Mouse (Mus musculus) embryonic facial prominence, embryonic 15.5 days (tissue): ENCODE results near the gene Maco1. TPM values are rescaled to one million over a fixed set of nuclear protein-coding genes. Genes with fewer than 3 reads are reported as not detected.
"Not testable (repeated sequence)": the region's sequence is repeated elsewhere in the genome, so short reads cannot be mapped to it uniquely, and the experiment has no call there.

Experiments used
- ATAC-seq: fragments of 200-750 bp; cut with Nextera tagmentation; 2 replicates; pipeline ENCODE4 v1.8.0; 2017; ENCODE audit warnings: low read depth, moderate TSS enrichment; ENCODE audit not compliant: insufficient number of reproducible peaks, low FRiP score, low TSS enrichment
- H3K27ac ChIP-seq: fragments of 300-500 bp; sonication (generic); replicated peaks from 2 replicates; pipeline ENCODE4 v1.5.1; 2015; ENCODE audit warnings: mild to moderate bottlenecking, inconsistent platforms
- H3K27me3 ChIP-seq: fragments of 300-500 bp; sonication (generic); 2 replicates; pipeline ENCODE4 v1.6.1; 2015; ENCODE audit warnings: inconsistent platforms
- H3K36me3 ChIP-seq: fragments of 300-500 bp; sonication (generic); 2 replicates; pipeline ENCODE4 v1.6.1; 2015; ENCODE audit warnings: mild to moderate bottlenecking, inconsistent platforms
- H3K4me1 ChIP-seq: fragments of 300-500 bp; sonication (generic); 2 replicates; pipeline ENCODE4 v1.6.1; 2015; ENCODE audit warnings: inconsistent platforms
- H3K4me2 ChIP-seq: fragments of 300-500 bp; sonication (generic); replicated peaks from 2 replicates; pipeline ENCODE4 v1.6.1; 2015; ENCODE audit warnings: mild to moderate bottlenecking, inconsistent platforms
- H3K4me3 ChIP-seq: fragments of 300-500 bp; sonication (generic); replicated peaks from 2 replicates; pipeline ENCODE4 v1.5.1; 2015; ENCODE audit warnings: mild to moderate bottlenecking, inconsistent platforms
- H3K9ac ChIP-seq: fragments of 300-500 bp; sonication (generic); 2 replicates; pipeline ENCODE4 v1.6.1; 2015; ENCODE audit warnings: inconsistent platforms
- H3K9me3 ChIP-seq: fragments of 300-500 bp; sonication (generic); replicated peaks from 2 replicates; pipeline ENCODE4 v1.6.1; 2016; ENCODE audit warnings: inconsistent platforms
- WGBS: fragments of 180-500 bp; shearing (Covaris S2); methylation state at CpG from one replicate; pipeline ENCODE4 v1.1.7; 2015; 5-methylcytosine and 5-hydroxymethylcytosine counted together
- polyA plus RNA-seq: library from polyadenylated mRNA; unstranded; fragments of >200 nt; fragmentation: Nextera tagmentation; extraction: Ambion mirVana; gene quantifications from 2 replicates; pipeline ENCODE4 v1.2.1, GENCODE M21; 2015

Gene Maco1
- polyA plus RNA-seq, 1 experiment from 2014 or later: 45.3 TPM

DNA sequence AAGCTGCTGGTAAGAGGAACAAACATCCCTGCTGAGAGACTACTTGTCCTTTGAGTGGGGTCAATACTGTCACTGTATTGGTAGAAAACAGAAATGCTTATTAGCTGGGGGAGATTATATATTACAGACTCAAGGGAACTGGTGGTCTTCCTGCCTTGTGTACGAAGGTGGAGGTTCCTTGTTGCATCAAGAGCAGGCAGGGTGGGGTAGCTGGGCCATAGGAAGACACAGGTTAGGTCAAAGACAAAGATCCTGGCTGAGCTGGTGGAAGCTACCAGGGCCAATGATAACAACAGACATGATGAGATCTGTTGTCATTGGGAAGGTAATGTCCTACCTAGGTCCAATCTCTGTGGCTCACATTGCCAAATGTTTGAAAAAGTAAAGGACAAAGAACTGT is 12.9 kb downstream of the Maco1 start:
- no peaks in the 10 kb centered on the region for H3K27me3 ChIP-seq
- H3K36me3 ChIP-seq: 0 out of 2 replicates have a peak, but pooled peaks cover 3% of the 10 kb centered on the region
- no peaks in the 10 kb centered on the region for H3K4me1 ChIP-seq
- H3K27ac ChIP-seq: no peak overlapping the region
- ATAC-seq: no peak
- H3K9ac ChIP-seq: no peak overlapping the region
- 97% methylated on average over 1 of the region's 1 CpGs for WGBS
- no peaks in the 10 kb centered on the region for H3K9me3 ChIP-seq
- no peak overlapping the region for H3K4me3 ChIP-seq
- H3K4me2 ChIP-seq: no peak overlapping the region

DNA sequence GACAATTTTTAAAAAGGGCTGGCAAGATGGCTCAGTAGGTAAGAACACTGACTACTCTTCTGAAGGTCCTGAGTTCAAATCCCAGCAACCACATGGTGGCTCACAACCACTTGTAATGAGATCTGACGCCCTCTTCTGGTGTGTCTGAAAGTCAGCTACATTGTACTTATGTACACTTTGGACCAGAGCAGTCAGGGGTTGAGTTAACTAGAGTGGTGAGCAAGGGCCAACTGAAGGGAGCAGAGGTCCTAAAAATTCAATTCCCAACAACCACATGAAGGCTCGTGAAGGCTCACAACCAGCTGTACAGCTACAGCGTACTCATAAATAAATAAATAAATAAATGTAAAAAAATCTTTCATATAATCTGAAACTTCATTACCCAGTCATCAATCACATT is 14.4 kb downstream of the Maco1 start:
- H3K9me3 ChIP-seq: not testable (repeated sequence)

DNA sequence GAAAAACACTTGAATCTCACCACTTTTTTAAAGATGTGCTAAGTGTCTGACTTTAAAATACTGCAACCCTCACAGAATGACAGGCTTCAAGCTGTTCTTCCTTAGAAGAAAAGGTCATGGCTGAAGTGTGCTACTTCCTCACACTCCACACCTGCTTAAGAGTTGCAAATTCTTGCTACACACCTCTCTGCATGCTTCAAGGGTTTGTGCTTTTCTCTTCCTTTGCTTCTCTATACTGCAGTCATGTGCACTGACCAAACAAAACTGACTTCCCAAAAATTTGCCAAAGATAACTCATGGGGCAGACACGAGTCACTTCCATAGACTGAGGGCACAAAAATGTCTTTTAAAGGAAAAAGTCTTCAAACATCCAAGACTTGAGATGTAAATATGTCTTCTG is 14.9 kb downstream of the Maco1 start:
- H3K4me1 ChIP-seq: no peaks in the 10 kb centered on the region
- H3K27me3 ChIP-seq: no peaks in the 10 kb centered on the region
- H3K36me3 ChIP-seq: peaks cover 3% of the 10 kb centered on the region; the same call in 1 of the 2 replicates
- no peak for ATAC-seq
- no peaks in the 10 kb centered on the region for H3K9me3 ChIP-seq
- 63% methylated on average over 1 of the region's 1 CpGs for WGBS
- no peak overlapping the region for H3K27ac ChIP-seq
- H3K4me3 ChIP-seq: no peak overlapping the region
- H3K9ac ChIP-seq: no peak overlapping the region
- no peak overlapping the region for H3K4me2 ChIP-seq

More for the DNA sequence above, 14.4 kb downstream of the Maco1 start:
- 85% methylated on average over 3 of the region's 3 CpGs for WGBS
- not testable (repeated sequence) for H3K27ac ChIP-seq, H3K4me2 ChIP-seq, H3K4me1 ChIP-seq, H3K4me3 ChIP-seq, H3K9ac ChIP-seq, H3K27me3 ChIP-seq, H3K36me3 ChIP-seq, ATAC-seq

DNA sequence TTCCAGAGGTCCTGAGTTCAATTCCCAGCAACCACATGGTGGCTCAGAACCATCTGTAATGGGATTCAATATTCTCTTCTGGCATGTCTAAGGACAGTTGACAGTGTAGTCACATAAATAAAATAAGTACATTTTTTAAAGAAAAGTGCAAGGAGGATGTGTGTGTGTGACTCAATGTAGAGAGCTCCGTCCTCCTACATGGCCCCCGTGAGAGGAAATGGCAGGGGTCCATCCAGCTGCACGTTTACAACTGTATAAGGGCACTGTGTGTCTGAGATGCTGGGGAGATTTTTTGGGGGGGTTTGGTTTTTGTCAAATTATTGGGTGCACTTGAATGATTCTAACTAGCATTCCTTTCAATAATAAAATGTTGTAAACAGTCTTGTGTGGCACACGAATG is 17.7 kb downstream of the Maco1 start:
- Histone ChIP-seq H3K27me3 (no peaks in the 10 kb centered on the region), H3K27ac (no peak overlapping the region), H3K4me1 (no peaks in the 10 kb centered on the region), H3K4me3 (no peak overlapping the region), H3K9me3 (no peaks in the 10 kb centered on the region), H3K9ac (no peak overlapping the region), H3K36me3 (peaks cover 13% of the 10 kb centered on the region; the same call in 1 of the 2 replicates), H3K4me2 (no peak overlapping the region)
- ATAC-seq: no peak
- 79% methylated on average over 4 of the region's 4 CpGs for WGBS

DNA sequence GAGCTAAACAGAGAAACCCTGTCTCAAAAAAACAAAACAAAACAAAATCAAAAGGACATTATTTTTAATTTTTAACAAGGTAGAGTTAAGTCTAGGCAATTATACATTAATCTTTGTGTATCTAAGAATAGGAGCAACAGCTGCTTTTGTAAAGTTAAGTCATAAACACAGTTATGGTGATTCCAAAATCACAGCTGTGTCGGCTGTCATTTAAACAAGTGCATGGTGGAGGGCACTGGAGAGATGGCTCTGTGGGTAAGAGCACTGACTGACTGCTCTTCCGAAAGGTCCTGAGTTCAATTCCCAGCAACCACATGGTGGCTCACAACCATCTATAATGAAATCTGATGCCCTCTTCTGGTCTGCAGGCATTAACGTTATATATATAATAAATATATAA is 21.2 kb downstream of the Maco1 start:
- peaks cover 38% of the 10 kb centered on the region for H3K36me3 ChIP-seq
- H3K9ac ChIP-seq: no peak overlapping the region
- no peak overlapping the region for H3K4me3 ChIP-seq
- ATAC-seq: no peak
- H3K4me2 ChIP-seq: no peak overlapping the region
- no peaks in the 10 kb centered on the region for H3K9me3 ChIP-seq
- no peaks in the 10 kb centered on the region for H3K27me3 ChIP-seq
- no peaks in the 10 kb centered on the region for H3K4me1 ChIP-seq
- H3K27ac ChIP-seq: no peak overlapping the region
- WGBS: 85% methylated on average over 3 of the region's 3 CpGs

DNA sequence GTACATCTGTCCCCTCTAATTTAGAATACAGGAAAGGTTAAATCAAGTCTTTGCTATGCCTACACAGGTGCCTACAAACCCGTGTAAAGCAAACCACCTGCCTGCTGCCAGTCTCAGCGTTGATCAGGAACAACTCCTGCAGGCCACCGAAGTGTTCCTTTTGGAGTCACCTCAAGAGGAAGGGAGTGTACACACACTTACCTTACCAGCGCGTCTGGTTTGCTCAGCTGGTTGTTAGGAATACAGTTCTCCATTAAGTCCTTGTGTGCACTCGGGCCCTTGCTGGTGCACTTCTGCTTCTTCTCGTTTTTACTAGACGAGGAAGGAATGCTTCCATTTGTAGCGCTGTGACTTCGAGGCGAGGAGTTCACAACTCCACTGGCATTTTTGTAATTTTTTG is 25.3 kb downstream of the Maco1 start:
- WGBS: 84% methylated on average over 11 of the region's 11 CpGs

GRCm38 (mm10) chr4:134826348-134826747 is 26.8 kb downstream of the Maco1 start:
- no peak for ATAC-seq
- Histone ChIP-seq H3K36me3 (peaks cover 52% of the 10 kb centered on the region), H3K9ac (no peak overlapping the region)

More for the DNA sequence above, 25.3 kb downstream of the Maco1 start:
- Histone ChIP-seq H3K4me3 (no peak overlapping the region), H3K4me1 (peaks cover 6% of the 10 kb centered on the region), H3K9ac (no peak overlapping the region), H3K4me2 (no peak overlapping the region), H3K36me3 (peaks cover 55% of the 10 kb centered on the region), H3K27ac (no peak overlapping the region), H3K27me3 (no peaks in the 10 kb centered on the region), H3K9me3 (no peaks in the 10 kb centered on the region)
- no peak for ATAC-seq

GRCm38 (mm10) chr4:134825864-134826263 is 27.3 kb downstream of the Maco1 start:
- not testable (repeated sequence) for H3K9me3 ChIP-seq, H3K9ac ChIP-seq, H3K27ac ChIP-seq, ATAC-seq, H3K27me3 ChIP-seq, H3K4me3 ChIP-seq, H3K4me2 ChIP-seq
- Histone ChIP-seq H3K4me1 (peaks cover 12% of the 10 kb centered on the region), H3K36me3 (peaks cover 52% of the 10 kb centered on the region)
- 95% methylated on average over 11 of the region's 11 CpGs for WGBS

More at GRCm38 (mm10) chr4:134826348-134826747, 26.8 kb downstream of the Maco1 start:
- H3K27ac ChIP-seq: no peak overlapping the region
- H3K4me1 ChIP-seq: peaks cover 11% of the 10 kb centered on the region
- H3K9me3 ChIP-seq: no peaks in the 10 kb centered on the region
- no peak overlapping the region for H3K4me3 ChIP-seq
- H3K27me3 ChIP-seq: no peaks in the 10 kb centered on the region
- no peak overlapping the region for H3K4me2 ChIP-seq

- H3K4me1 ChIP-seq: peaks cover 17% of the 10 kb centered on the region
- ATAC-seq: no peak
- 48% methylated on average over 2 of the region's 2 CpGs for WGBS
- no peaks in the 10 kb centered on the region for H3K9me3 ChIP-seq
- H3K27me3 ChIP-seq: no peaks in the 10 kb centered on the region
- no peak overlapping the region for H3K4me2 ChIP-seq
- H3K9ac ChIP-seq: no peak overlapping the region
- H3K36me3 ChIP-seq: peaks cover 39% of the 10 kb centered on the region
- H3K27ac ChIP-seq: peak overlapping the region; percentile 63
- no peak overlapping the region for H3K4me3 ChIP-seq
Measured at GRCm38 (mm10) chr4:134823560-134823959, 29.6 kb downstream of the Maco1 start.

DNA sequence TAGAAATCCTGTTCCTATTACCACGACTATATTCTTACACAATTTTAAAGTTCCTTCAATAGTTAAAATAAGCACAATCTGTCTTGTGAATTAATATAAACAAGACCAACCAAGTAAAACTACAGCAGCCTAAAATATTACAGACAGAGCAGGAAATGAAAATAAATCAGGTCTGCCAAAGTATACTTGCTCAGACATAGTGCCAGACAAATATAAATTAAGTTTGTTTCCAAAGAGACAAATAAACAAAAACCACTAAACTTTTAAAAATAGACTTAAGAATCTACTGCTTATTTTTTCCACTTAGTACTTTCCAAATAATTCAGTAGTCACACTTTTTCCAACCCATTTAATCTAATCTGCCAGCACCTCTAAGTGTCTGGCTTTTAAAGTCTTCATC is 32.1 kb downstream of the Maco1 start:
- Histone ChIP-seq H3K36me3 (peaks cover 15% of the 10 kb centered on the region; the same call in 1 of the 2 replicates), H3K27ac (no peak overlapping the region), H3K27me3 (no peaks in the 10 kb centered on the region), H3K9me3 (no peaks in the 10 kb centered on the region), H3K4me2 (no peak overlapping the region), H3K9ac (no peak overlapping the region), H3K4me3 (no peak overlapping the region), H3K4me1 (peaks cover 18% of the 10 kb centered on the region)
- no peak for ATAC-seq
- WGBS: 60% methylated on average over 1 of the region's 1 CpGs

GRCm38 (mm10) chr4:134817706-134818105 is 35.4 kb downstream of the Maco1 start:
- Histone ChIP-seq H3K36me3 (no peaks in the 10 kb centered on the region), H3K4me3 (no peak overlapping the region), H3K27ac (no peak overlapping the region), H3K4me2 (no peak overlapping the region), H3K27me3 (no peaks in the 10 kb centered on the region), H3K9me3 (no peaks in the 10 kb centered on the region), H3K9ac (no peak overlapping the region), H3K4me1 (peaks cover 11% of the 10 kb centered on the region)
- WGBS: 81% methylated on average over 4 of the region's 4 CpGs
- ATAC-seq: no peak

GRCm38 (mm10) chr4:134814229-134814571 is 38.9 kb downstream of the Maco1 start:
- Histone ChIP-seq H3K4me2 (no peak overlapping the region), H3K9me3 (no peaks in the 10 kb centered on the region), H3K4me1 (0 out of 2 replicates have a peak, but pooled peaks cover 4% of the 10 kb centered on the region), H3K27me3 (no peaks in the 10 kb centered on the region), H3K4me3 (no peak overlapping the region), H3K27ac (no peak overlapping the region), H3K9ac (no peak overlapping the region), H3K36me3 (peaks cover 33% of the 10 kb centered on the region)
- no peak for ATAC-seq
- WGBS: 91% methylated on average over 4 of the region's 4 CpGs
